Mouse (Mus musculus): ENCODE measurements around the gene Gm45716. TPM values are rescaled to one million over a fixed set of nuclear protein-coding genes. Genes with fewer than 3 reads are reported as not detected.
A peak's percentile ranks its signal among the peaks of the same experiment; 100 is the strongest.
"Not testable (repeated sequence)": the region's sequence is repeated elsewhere in the genome, so short reads cannot be mapped to it uniquely, and the experiment has no call there.

Gene Gm45716
- total RNA-seq, 2 experiments from 2014 or later, result 3.8 to 5.3 TPM

- TF ChIP-seq CTCF (IDR thresholded peaks at IDR 0.05), result no peak
- Histone ChIP-seq H3K4me3 (no peak overlapping the region), H3K27ac (no peak overlapping the region)
- DNase-seq (ENCODE audit: extremely low spot score in 1 of 2, low spot score in 2 of 2), result no peak
- intact Hi-C loops (cut with DNase I), result no loop called here
Measured at GRCm38 (mm10) chr11:90276150-90276549, 88.7 kb downstream of the Gm45716 start.

GRCm38 (mm10) chr11:90276561-90276960 lies 89.1 kb downstream of the Gm45716 start:
- intact Hi-C loops (cut with DNase I), result no loop called here
- H3K4me3 ChIP-seq, result no peak overlapping the region
- no peak overlapping the region for H3K27ac ChIP-seq
- DNase-seq (ENCODE audit: extremely low spot score in 1 of 2, low spot score in 2 of 2), result no peak
- TF ChIP-seq CTCF (IDR thresholded peaks at IDR 0.05), result no peak

GRCm38 (mm10) chr11:90280069-90280468 lies 92.6 kb downstream of the Gm45716 start:
- intact Hi-C loops (cut with DNase I), result no loop called here
- TF ChIP-seq CTCF (IDR thresholded peaks at IDR 0.05), result no peak
- no peak for DNase-seq (ENCODE audit: extremely low spot score in 1 of 2, low spot score in 2 of 2)
- H3K27ac ChIP-seq, result no peak overlapping the region
- no peak overlapping the region for H3K4me3 ChIP-seq

- H3K4me3 ChIP-seq; DNase-seq (ENCODE audit: extremely low spot score in 1 of 2, low spot score in 2 of 2); intact Hi-C loops (cut with DNase I): not testable (repeated sequence)
- peak overlapping the region; percentile 28; the same call in 1 of the 2 replicates for H3K27ac ChIP-seq
- TF ChIP-seq CTCF (IDR thresholded peaks at IDR 0.05), result peak; percentile 13; the same call in 1 of the 2 replicates
Measured at GRCm38 (mm10) chr11:90281943-90282342, 94.5 kb downstream of the Gm45716 start.

GRCm38 (mm10) chr11:90283159-90283558 lies 95.7 kb downstream of the Gm45716 start:
- no peak overlapping the region for H3K4me3 ChIP-seq
- intact Hi-C loops (cut with DNase I), result no loop called here
- no peak for DNase-seq (ENCODE audit: extremely low spot score in 1 of 2, low spot score in 2 of 2)
- TF ChIP-seq CTCF (IDR thresholded peaks at IDR 0.05), result no peak
- peak overlapping the region; percentile 75 for H3K27ac ChIP-seq

- peak; percentile 27 to 50 for DNase-seq (ENCODE audit: extremely low spot score in 1 of 2, low spot score in 2 of 2)
- Histone ChIP-seq H3K4me3 (no peak overlapping the region), H3K27ac (peak overlapping the region; percentile 59)
- no peak for TF ChIP-seq CTCF (IDR thresholded peaks at IDR 0.05)
- intact Hi-C loops (cut with DNase I), result no loop called here
Measured at GRCm38 (mm10) chr11:90283601-90284000, 96.1 kb downstream of the Gm45716 start.

- H3K27ac ChIP-seq, result peak overlapping the region; percentile 59
- H3K4me3 ChIP-seq, result no peak overlapping the region
- no peak for DNase-seq (ENCODE audit: extremely low spot score in 1 of 2, low spot score in 2 of 2)
- TF ChIP-seq CTCF (IDR thresholded peaks at IDR 0.05), result no peak
- intact Hi-C loops (cut with DNase I), result no loop called here
Measured at GRCm38 (mm10) chr11:90284079-90284478, 96.6 kb downstream of the Gm45716 start.

- Histone ChIP-seq H3K27ac (0 out of 2 replicates have a peak overlapping the region, but pooled peaks have one; percentile 59), H3K4me3 (no peak overlapping the region)
- TF ChIP-seq CTCF (IDR thresholded peaks at IDR 0.05), result no peak
- no peak for DNase-seq (ENCODE audit: extremely low spot score in 1 of 2, low spot score in 2 of 2)
- intact Hi-C loops (cut with DNase I), result no loop called here
Measured at GRCm38 (mm10) chr11:90284623-90285022, 97.1 kb downstream of the Gm45716 start.

GRCm38 (mm10) chr11:90286550-90287154 lies 99.2 kb downstream of the Gm45716 start:
- no peak overlapping the region for H3K4me3 ChIP-seq
- H3K27ac ChIP-seq, result no peak overlapping the region
- DNase-seq (ENCODE audit: extremely low spot score in 1 of 2, low spot score in 2 of 2), result no peak
- TF ChIP-seq CTCF (IDR thresholded peaks at IDR 0.05), result no peak
- intact Hi-C loops (cut with DNase I), result no loop called here

- intact Hi-C loops (cut with DNase I), result no loop called here
- TF ChIP-seq CTCF (IDR thresholded peaks at IDR 0.05), result no peak
Measured at GRCm38 (mm10) chr11:90291156-90291555, 103.7 kb downstream of the Gm45716 start.

GRCm38 (mm10) chr11:90292766-90293165 lies 105.3 kb downstream of the Gm45716 start:
- H3K4me3 ChIP-seq, result no peak overlapping the region
- no peak for TF ChIP-seq CTCF (IDR thresholded peaks at IDR 0.05)
- no peak for DNase-seq (ENCODE audit: extremely low spot score in 1 of 2, low spot score in 2 of 2)
- no peak overlapping the region for H3K27ac ChIP-seq
- intact Hi-C loops (cut with DNase I), result no loop called here

More at GRCm38 (mm10) chr11:90291156-90291555, 103.7 kb downstream of the Gm45716 start:
- Histone ChIP-seq H3K27ac (no peak overlapping the region), H3K4me3 (no peak overlapping the region)
- DNase-seq (ENCODE audit: extremely low spot score in 1 of 2, low spot score in 2 of 2), result no peak

GRCm38 (mm10) chr11:90294622-90295021 lies 107.1 kb downstream of the Gm45716 start:
- DNase-seq (ENCODE audit: extremely low spot score in 1 of 2, low spot score in 2 of 2), result no peak
- TF ChIP-seq CTCF (IDR thresholded peaks at IDR 0.05), result no peak
- H3K27ac ChIP-seq, result no peak overlapping the region
- intact Hi-C loops (cut with DNase I), result no loop called here
- H3K4me3 ChIP-seq, result no peak overlapping the region

Other genes with a start within 250 kb of the Gm45716 start
- gene Pctp, start 184.8 kb upstream of the Gm45716 start, total RNA-seq (2021), result 1 to 10 TPM; 1.1 to 1.3 TPM
- gene Tmem100, start 157.3 kb upstream of the Gm45716 start, total RNA-seq (2021), result 10 to 100 TPM; 15.9 TPM
- gene Mmd, start 61.8 kb downstream of the Gm45716 start, total RNA-seq (2021), result 100 to 1,000 TPM; 222 to 227 TPM
- gene Hlf, start 203.2 kb downstream of the Gm45716 start, total RNA-seq (2021), result 100 to 1,000 TPM; 138 to 143 TPM

Measured in left cerebral cortex, adult 2 months (tissue).